Mouse (Mus musculus) CH12.LX (cell line): ENCODE results near the gene Igsf8.

Source experiments
- CTCF ChIP-seq, 2 experiments: IDR thresholded peaks in 1 of 2; conservative IDR thresholded peaks in 1 of 2; 2 replicates each; pipeline ENCODE4 v1.5.1; 2011 to 2012; ENCODE audit warnings: low read depth in 2 of 2, low read length in 2 of 2, improper control_type of control experiment in 1 of 2, inconsistent platforms in 1 of 2, mild to moderate bottlenecking in 1 of 2, moderate library complexity in 1 of 2
- EP300 ChIP-seq: IDR thresholded peaks from 2 replicates; pipeline ENCODE4 v1.6.1; 2011; ENCODE audit warnings: low read length, improper control_type of control experiment
- MAZ ChIP-seq: IDR thresholded peaks from 2 replicates; pipeline ENCODE4 v1.6.1; 2012; ENCODE audit warnings: low read depth, mild to moderate bottlenecking, inconsistent platforms, low read length, improper control_type of control experiment, moderate library complexity
- POLR2A ChIP-seq: IDR thresholded peaks from 2 replicates; pipeline ENCODE4 v1.6.1; 2011; ENCODE audit warnings: low read depth, mild to moderate bottlenecking, improper control_type of control experiment, low read length
- TCF12 ChIP-seq: IDR thresholded peaks from 2 replicates; pipeline ENCODE4 v1.6.1; 2014; ENCODE audit warnings: low read depth, mild to moderate bottlenecking, inconsistent platforms, low read length, improper control_type of control experiment
- USF1 ChIP-seq: IDR thresholded peaks from 2 replicates; pipeline ENCODE4 v1.6.1; 2014; ENCODE audit warnings: low read depth, mild to moderate bottlenecking, inconsistent platforms, low read length, improper control_type of control experiment

DNA sequence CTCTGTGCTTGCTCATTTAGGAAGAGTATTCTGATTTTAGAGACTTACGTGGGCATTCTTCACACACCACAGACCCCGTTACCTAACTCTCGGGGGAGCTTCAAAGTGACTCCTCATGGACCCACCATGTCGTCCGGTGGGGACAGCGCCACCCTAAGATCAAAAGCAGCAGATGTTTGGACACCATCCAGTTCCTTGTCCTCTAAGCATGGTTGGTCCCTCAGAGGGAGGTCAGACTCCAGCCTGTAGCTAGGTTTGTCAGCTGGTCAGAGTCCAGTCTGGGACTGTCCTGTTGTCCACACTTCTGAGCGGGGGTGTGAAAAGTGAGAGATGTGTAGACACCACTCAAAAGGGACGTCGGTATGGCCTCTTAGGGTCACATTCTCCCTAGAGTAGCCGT is 85.3 kb downstream of the Igsf8 start:
- TF ChIP-seq POLR2A (no peak), CTCF (conservative IDR thresholded peaks at IDR 0.05 in 1 of 2, IDR thresholded peaks at IDR 0.05 in 1 of 2; ENCODE audit: low read depth in 2 of 2, low read length in 2 of 2) (peak in 1 of 2 experiments; percentile 56; a peak in 2 of 4 replicates), EP300 (no peak), USF1 (no peak), MAZ (no peak), TCF12 (no peak)
